23 mouse cellular contexts compared by ENCODE assay signal in the genomic region with DNA sequence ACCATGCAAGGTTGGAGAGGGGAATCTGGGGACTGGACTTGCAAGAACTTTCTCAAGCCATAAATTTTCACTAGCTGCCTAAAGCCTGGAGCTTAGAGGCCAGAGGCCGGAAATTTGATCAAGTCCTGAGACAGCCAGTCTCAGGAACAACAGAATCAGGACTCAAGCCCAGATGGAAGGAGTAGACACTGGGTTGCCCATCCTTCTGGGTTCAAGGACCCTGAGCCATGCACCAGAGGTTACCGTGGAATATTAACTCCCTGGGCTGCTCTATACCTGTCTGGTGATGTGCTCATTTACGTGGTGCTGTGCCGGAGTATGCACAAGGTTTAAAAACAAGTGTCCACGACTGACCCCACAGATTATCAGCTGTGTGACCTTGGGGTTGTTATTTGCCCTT.
"Had no signal": no experiment of that assay in that cellular context is flagged by ENCODE, and none has a peak within 500 bp of the region (broad histone marks: within the 10 kb centered on the region; RNA-seq: fewer than 3 reads in every experiment).

No protein-coding gene starts in this region.

- H3K4me2 ChIP-seq: limb, embryonic 13.5 days; liver, embryonic 12.5 days; liver, embryonic 15.5 days; lung, embryonic 15.5 days; midbrain, embryonic 11.5 days; neural tube, embryonic 12.5 days; neural tube, embryonic 15.5 days had no signal

- H3K9me3 ChIP-seq: limb, embryonic 13.5 days; liver, embryonic 12.5 days; liver, embryonic 15.5 days; lung, embryonic 15.5 days; megakaryocyte, embryonic 14.5 days; neural tube, embryonic 12.5 days; neural tube, embryonic 15.5 days had no signal

- ATAC-seq: intestine, postnatal 0 days; liver, embryonic 12.5 days had no signal

- DNase-seq: kidney, adult 9 months; kidney, postnatal 36 days; left cerebral cortex, postnatal 4 days; liver; lung, adult 18-20 months; lung, postnatal 10 days; lung, postnatal 36 days; midbrain, embryonic 14.5 days; right cerebral cortex, adult 18-20 months; right cerebral cortex, postnatal 14 days; right cerebral cortex, postnatal 4 days; thymus, adult 2 months; thymus, postnatal 25 days had no signal

- H3K4me3 ChIP-seq: limb, embryonic 13.5 days; liver, embryonic 12.5 days; liver, embryonic 15.5 days; lung, embryonic 15.5 days; megakaryocyte, embryonic 14.5 days; neural tube, embryonic 12.5 days; neural tube, embryonic 15.5 days had no signal

- H3K27ac ChIP-seq: limb, embryonic 13.5 days; liver, embryonic 12.5 days; liver, embryonic 15.5 days; lung, embryonic 15.5 days; neural tube, embryonic 12.5 days; neural tube, embryonic 15.5 days; stomach, postnatal 0 days had no signal

- H3K36me3 ChIP-seq: limb, embryonic 13.5 days; liver, embryonic 12.5 days; liver, embryonic 15.5 days; lung, embryonic 15.5 days; neural tube, embryonic 12.5 days; neural tube, embryonic 15.5 days had no signal

- H3K4me1 ChIP-seq: liver, embryonic 12.5 days; liver, embryonic 15.5 days had no signal

- H3K9ac ChIP-seq: limb, embryonic 13.5 days; liver, embryonic 12.5 days; liver, embryonic 15.5 days; lung, embryonic 15.5 days; neural tube, embryonic 12.5 days; neural tube, embryonic 15.5 days had no signal
